Mouse (Mus musculus): ENCODE data around the gene Dph6. TPM values are rescaled to one million over a fixed set of nuclear protein-coding genes. Genes with fewer than 3 reads are reported as not detected.

Dph6 gene
- polyA plus RNA-seq, 1 experiment = 18.0 TPM

- no peak for TF ChIP-seq CTCF (IDR thresholded peaks at IDR 0.05; ENCODE audit: extremely low read depth, insufficient read depth, low read length)
- TF ChIP-seq POLR2A (IDR thresholded peaks at IDR 0.05; ENCODE audit: extremely low read depth, insufficient read depth, low read length) = no peak
Observed at GRCm38 (mm10) chr2:114580714-114581113, 74.0 kb downstream of the Dph6 start.

GRCm38 (mm10) chr2:114543000-114543622 lies 111.7 kb downstream of the Dph6 start:
- no peak for TF ChIP-seq CTCF (IDR thresholded peaks at IDR 0.05; ENCODE audit: extremely low read depth, insufficient read depth, low read length)
- TF ChIP-seq POLR2A (IDR thresholded peaks at IDR 0.05; ENCODE audit: extremely low read depth, insufficient read depth, low read length) = no peak
- no peak overlapping the region for H3K4me3 ChIP-seq (ENCODE audit: insufficient read depth, low read length)
- no peak overlapping the region for H3K27ac ChIP-seq (ENCODE audit: insufficient read depth, low read length)
- H3K4me1 ChIP-seq (ENCODE audit: control insufficient read depth, insufficient read depth, low read length) = no peaks in the 10 kb centered on the region

More at GRCm38 (mm10) chr2:114580714-114581113, 74.0 kb downstream of the Dph6 start:
- Histone ChIP-seq H3K27ac (ENCODE audit: insufficient read depth, low read length) (no peak overlapping the region), H3K4me1 (ENCODE audit: control insufficient read depth, insufficient read depth, low read length) (no peaks in the 10 kb centered on the region), H3K4me3 (ENCODE audit: insufficient read depth, low read length) (no peak overlapping the region)

- H3K27ac ChIP-seq (ENCODE audit: insufficient read depth, low read length) = no peak overlapping the region
- H3K4me1 ChIP-seq (ENCODE audit: control insufficient read depth, insufficient read depth, low read length) = no peaks in the 10 kb centered on the region
- H3K4me3 ChIP-seq (ENCODE audit: insufficient read depth, low read length) = no peak overlapping the region
- TF ChIP-seq POLR2A (IDR thresholded peaks at IDR 0.05; ENCODE audit: extremely low read depth, insufficient read depth, low read length) (no peak), CTCF (IDR thresholded peaks at IDR 0.05; ENCODE audit: extremely low read depth, insufficient read depth, low read length) (no peak)
Observed at GRCm38 (mm10) chr2:114542325-114542724, 112.4 kb downstream of the Dph6 start.

- H3K4me3 ChIP-seq (ENCODE audit: insufficient read depth, low read length) = no peak overlapping the region
- TF ChIP-seq POLR2A (IDR thresholded peaks at IDR 0.05; ENCODE audit: extremely low read depth, insufficient read depth, low read length) (no peak), CTCF (IDR thresholded peaks at IDR 0.05; ENCODE audit: extremely low read depth, insufficient read depth, low read length) (no peak)
- no peaks in the 10 kb centered on the region for H3K4me1 ChIP-seq (ENCODE audit: control insufficient read depth, insufficient read depth, low read length)
- H3K27ac ChIP-seq (ENCODE audit: insufficient read depth, low read length) = no peak overlapping the region
Observed at GRCm38 (mm10) chr2:114540416-114540815, 114.3 kb downstream of the Dph6 start.

- H3K4me3 ChIP-seq (ENCODE audit: insufficient read depth, low read length) = no peak overlapping the region
- TF ChIP-seq POLR2A (IDR thresholded peaks at IDR 0.05; ENCODE audit: extremely low read depth, insufficient read depth, low read length) = no peak
- TF ChIP-seq CTCF (IDR thresholded peaks at IDR 0.05; ENCODE audit: extremely low read depth, insufficient read depth, low read length) = no peak
- no peak overlapping the region for H3K27ac ChIP-seq (ENCODE audit: insufficient read depth, low read length)
- H3K4me1 ChIP-seq (ENCODE audit: control insufficient read depth, insufficient read depth, low read length) = no peaks in the 10 kb centered on the region
Observed at GRCm38 (mm10) chr2:114536032-114536431, 118.7 kb downstream of the Dph6 start.

GRCm38 (mm10) chr2:114531010-114531756 lies 123.6 kb downstream of the Dph6 start:
- Histone ChIP-seq H3K4me1 (ENCODE audit: control insufficient read depth, insufficient read depth, low read length) (no peaks in the 10 kb centered on the region), H3K4me3 (ENCODE audit: insufficient read depth, low read length) (no peak overlapping the region), H3K27ac (ENCODE audit: insufficient read depth, low read length) (no peak overlapping the region)
- no peak for TF ChIP-seq POLR2A (IDR thresholded peaks at IDR 0.05; ENCODE audit: extremely low read depth, insufficient read depth, low read length)
- TF ChIP-seq CTCF (IDR thresholded peaks at IDR 0.05; ENCODE audit: extremely low read depth, insufficient read depth, low read length) = no peak

- Histone ChIP-seq H3K4me1 (ENCODE audit: control insufficient read depth, insufficient read depth, low read length) (no peaks in the 10 kb centered on the region), H3K27ac (ENCODE audit: insufficient read depth, low read length) (no peak overlapping the region), H3K4me3 (ENCODE audit: insufficient read depth, low read length) (no peak overlapping the region)
- no peak for TF ChIP-seq POLR2A (IDR thresholded peaks at IDR 0.05; ENCODE audit: extremely low read depth, insufficient read depth, low read length)
- no peak for TF ChIP-seq CTCF (IDR thresholded peaks at IDR 0.05; ENCODE audit: extremely low read depth, insufficient read depth, low read length)
Observed at GRCm38 (mm10) chr2:114520414-114520813, 134.3 kb downstream of the Dph6 start.

- Histone ChIP-seq H3K4me1 (ENCODE audit: control insufficient read depth, insufficient read depth, low read length) (no peaks in the 10 kb centered on the region), H3K27ac (ENCODE audit: insufficient read depth, low read length) (no peak overlapping the region), H3K4me3 (ENCODE audit: insufficient read depth, low read length) (no peak overlapping the region)
- TF ChIP-seq POLR2A (IDR thresholded peaks at IDR 0.05; ENCODE audit: extremely low read depth, insufficient read depth, low read length) (no peak), CTCF (IDR thresholded peaks at IDR 0.05; ENCODE audit: extremely low read depth, insufficient read depth, low read length) (no peak)
Observed at GRCm38 (mm10) chr2:114519907-114520306, 134.9 kb downstream of the Dph6 start.

GRCm38 (mm10) chr2:114492398-114492797 lies 162.4 kb downstream of the Dph6 start:
- TF ChIP-seq CTCF (IDR thresholded peaks at IDR 0.05; ENCODE audit: extremely low read depth, insufficient read depth, low read length) (no peak), POLR2A (IDR thresholded peaks at IDR 0.05; ENCODE audit: extremely low read depth, insufficient read depth, low read length) (no peak)

GRCm38 (mm10) chr2:114491907-114492306 lies 162.9 kb downstream of the Dph6 start:
- no peak overlapping the region for H3K4me3 ChIP-seq (ENCODE audit: insufficient read depth, low read length)
- H3K27ac ChIP-seq (ENCODE audit: insufficient read depth, low read length) = no peak overlapping the region
- TF ChIP-seq CTCF (IDR thresholded peaks at IDR 0.05; ENCODE audit: extremely low read depth, insufficient read depth, low read length) (no peak), POLR2A (IDR thresholded peaks at IDR 0.05; ENCODE audit: extremely low read depth, insufficient read depth, low read length) (no peak)
- no peaks in the 10 kb centered on the region; the same call in 1 of the 2 replicates for H3K4me1 ChIP-seq (ENCODE audit: control insufficient read depth, insufficient read depth, low read length)

More at GRCm38 (mm10) chr2:114492398-114492797, 162.4 kb downstream of the Dph6 start:
- Histone ChIP-seq H3K4me1 (ENCODE audit: control insufficient read depth, insufficient read depth, low read length) (no peaks in the 10 kb centered on the region), H3K4me3 (ENCODE audit: insufficient read depth, low read length) (no peak overlapping the region), H3K27ac (ENCODE audit: insufficient read depth, low read length) (no peak overlapping the region)

All from cortical plate, adult 2 months (tissue).